Mouse (Mus musculus) adrenal gland, adult 18-20 months (tissue): ENCODE measurements around the gene Eif4g2. TPM values are rescaled to one million over a fixed set of nuclear protein-coding genes. Genes with fewer than 3 reads are reported as not detected.

Experiments
- DNase-seq, 2 experiments: peaks; one replicate each; pipeline ENCODE4 v3.0.0; 2021 to 2022; ENCODE audit warnings: low spot score in 2 of 2
- long read RNA-seq, 2 experiments: library from polyadenylated mRNA; stranded (forward); transcript quantifications; one replicate each; pipeline ENCODE4 v2.0.0; 2021
- total RNA-seq, 2 experiments: library from RNA; stranded (reverse); gene quantifications; 1 replicate in 1 of 2; 2 replicates in 1 of 2; pipeline ENCODE4 v1.2.3; 2021

Gene Eif4g2
- total RNA-seq = 1,000 to 10,000 TPM in 1 of 2 experiments, 100 to 1,000 TPM in 1; 957 to 1,079 TPM
- long read RNA-seq, experiment 1, full-length matches to known transcripts = 493 of 670 reads
- long read RNA-seq, experiment 1, partial matches to known transcripts = 145 of 670 reads
- long read RNA-seq, experiment 1, other reads (novel, unspliced or antisense) = 32 of 670 reads
- long read RNA-seq, experiment 2, full-length matches to known transcripts = 443 of 730 reads
- long read RNA-seq, experiment 2, partial matches to known transcripts = 247 of 730 reads
- long read RNA-seq, experiment 2, other reads (novel, unspliced or antisense) = 40 of 730 reads

DNA sequence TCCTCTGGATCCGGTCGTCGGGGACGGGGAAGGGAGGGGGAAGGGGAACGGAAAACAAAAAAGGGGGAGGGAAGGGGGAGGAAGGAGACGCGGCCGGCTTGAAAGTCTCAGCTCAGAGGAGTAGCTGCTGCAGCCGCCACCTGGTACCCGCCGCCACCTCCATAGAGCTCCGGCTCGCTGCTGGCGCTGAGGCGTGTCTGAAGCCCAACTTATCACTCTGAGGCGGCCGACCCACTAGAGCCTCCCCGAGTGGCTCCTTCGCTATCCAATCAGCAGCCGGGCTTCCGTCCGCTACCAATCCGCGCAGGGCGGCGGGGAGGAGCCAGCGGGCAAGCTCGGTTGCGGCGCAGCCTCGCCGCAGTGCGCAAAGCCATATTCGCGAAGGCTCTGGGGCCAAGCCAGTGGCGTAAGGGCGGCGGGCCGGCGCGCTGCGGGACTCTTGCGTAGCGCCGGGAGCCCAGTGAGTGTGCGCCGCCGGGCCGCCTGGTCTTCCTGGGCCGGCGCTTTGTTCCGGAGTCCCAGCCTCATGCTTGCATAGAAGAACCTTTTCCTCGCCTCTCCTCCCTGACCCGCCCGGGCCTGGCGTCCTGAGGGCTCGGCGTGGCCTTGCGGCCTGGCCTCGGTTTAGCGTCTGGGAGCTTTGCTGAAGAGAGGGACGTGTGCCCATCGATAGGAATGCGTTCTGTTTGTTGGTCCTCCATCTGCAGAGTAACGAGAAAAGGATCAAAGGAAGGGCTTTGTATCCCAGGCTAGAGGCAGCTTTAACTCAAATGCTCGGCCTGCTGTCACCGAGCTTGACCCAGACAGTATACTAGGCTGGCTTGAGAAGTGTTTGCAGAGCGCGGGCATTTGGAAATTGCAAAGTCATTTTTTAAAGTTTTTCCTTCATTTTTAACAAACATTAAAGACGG, at the start of gene Eif4g2:
Gene Eif4g2, minus strand, starts transcription at position 209 of the 911 bp plus-strand sequence.
- peak; percentile 98 for DNase-seq

DNA sequence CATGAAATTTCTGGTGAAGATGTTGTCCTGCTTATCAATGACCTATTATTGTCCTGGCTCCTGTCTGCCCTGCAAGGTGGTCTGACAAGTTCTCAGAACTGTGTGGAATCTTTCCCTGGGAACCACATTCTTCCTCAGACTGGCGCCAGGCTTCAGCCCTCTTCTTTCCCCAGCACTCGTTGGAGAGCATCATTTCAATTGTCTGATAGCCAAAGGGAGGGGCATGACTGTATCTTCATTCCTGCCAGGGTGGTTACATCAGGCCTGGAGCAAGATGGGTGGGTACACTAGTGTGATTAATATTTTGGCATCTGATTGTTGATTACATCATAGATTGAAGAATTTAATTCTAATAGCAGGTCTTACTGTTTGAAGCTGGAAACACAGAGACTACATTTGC, 49.8 kb upstream of the Eif4g2 start:
- DNase-seq = no peak

DNA sequence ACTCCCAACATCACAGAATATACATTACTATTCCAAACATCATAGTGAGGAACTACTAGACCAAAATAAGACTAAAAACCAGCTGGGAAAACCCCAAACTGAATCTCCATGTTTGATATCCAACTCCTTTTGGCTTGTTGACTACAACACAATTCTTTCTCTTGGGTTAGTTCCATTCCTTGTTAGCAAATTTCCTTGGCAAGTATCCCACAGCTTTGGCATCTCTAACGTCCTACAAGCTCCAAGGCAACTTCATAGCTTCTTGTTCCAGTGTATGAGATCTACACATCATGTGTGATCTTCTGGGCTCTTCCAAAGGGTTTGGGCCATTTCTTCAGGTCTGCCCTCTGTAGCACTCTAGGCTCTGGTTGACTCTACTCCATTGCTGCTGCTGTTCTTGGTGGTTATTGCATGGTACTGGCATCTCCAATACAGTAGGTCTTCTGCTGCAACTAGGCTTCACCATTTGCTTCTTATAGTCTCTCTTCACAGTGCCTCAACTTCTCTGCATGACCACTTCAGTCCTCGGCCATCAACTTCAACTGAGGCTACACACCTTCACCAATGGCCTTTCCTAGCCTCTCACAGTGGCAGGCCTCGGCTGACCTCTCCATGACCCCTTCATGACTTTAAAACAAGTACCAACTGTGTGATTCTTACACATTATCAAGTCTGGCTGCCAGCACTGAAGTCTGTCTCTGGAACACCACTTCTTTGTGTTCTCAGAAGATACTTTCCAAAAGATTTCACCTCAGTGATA, 44.0 kb upstream of the Eif4g2 start:
- no peak for DNase-seq

DNA sequence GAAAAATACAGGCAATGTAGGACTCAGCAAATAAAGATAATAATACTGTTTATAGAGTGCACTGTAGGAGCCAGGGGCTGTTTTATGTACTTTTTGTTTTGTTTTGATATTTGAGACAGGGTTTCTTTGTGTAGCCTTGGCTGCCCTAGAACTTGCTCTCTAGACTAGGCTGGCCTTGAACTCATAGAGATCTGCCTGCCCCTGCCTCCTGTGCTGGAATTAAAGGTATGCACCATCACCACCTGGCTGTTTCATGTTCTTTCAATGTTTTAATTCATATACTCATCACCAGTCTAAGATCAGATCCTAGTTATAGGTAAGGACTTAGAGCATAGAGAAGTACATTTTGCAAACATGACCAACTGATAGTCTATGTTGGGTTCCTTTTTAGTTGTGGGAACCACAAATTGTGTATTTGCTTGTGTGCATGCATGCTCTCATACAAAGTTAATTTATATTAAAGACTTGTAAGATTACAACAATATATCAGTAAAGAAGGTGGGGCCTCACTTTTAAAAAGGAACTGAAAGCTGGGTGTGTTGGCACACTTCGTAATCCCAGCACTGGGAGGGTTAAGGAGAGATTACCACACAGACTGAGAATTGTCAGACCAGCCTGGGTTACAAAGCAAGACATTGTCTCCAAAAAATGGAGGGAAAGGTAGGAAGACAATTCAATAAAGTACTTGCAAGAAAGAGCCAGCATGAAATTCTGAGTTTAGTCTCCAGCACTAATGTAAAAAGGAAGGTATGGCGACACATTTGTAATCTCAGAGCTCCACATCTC, 41.1 kb upstream of the Eif4g2 start:
- no peak for DNase-seq

DNA sequence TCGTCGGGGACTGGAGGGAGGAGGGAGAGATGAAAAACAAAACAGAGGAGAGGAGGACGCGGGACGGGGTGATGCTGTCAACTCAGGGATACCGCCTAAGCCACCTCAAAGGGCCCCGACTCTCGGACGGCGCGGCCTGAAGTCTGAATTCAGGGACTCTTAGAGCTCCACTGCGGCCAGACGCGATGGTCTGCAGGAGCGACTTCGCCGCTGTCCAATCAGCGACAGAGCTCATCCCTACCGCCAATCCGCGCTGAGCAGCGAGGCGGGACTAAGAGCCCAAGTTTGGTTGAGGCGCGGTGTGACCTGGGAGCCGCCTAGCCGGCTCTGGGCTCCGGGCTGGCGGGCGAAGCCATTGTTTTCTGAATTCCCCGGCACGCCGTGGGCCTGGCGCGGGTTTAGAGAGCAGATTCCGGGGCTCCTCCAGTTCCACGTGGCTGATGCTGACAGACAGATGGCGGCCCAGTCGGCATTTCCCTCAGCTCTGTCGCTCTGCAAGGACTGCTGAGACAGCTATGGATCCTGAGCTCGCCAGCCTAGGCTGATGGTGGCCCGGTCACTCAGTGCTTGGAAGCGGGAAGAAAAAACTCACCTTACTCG, 39.8 kb upstream of the Eif4g2 start:
- DNase-seq = peak; percentile 91 to 94

DNA sequence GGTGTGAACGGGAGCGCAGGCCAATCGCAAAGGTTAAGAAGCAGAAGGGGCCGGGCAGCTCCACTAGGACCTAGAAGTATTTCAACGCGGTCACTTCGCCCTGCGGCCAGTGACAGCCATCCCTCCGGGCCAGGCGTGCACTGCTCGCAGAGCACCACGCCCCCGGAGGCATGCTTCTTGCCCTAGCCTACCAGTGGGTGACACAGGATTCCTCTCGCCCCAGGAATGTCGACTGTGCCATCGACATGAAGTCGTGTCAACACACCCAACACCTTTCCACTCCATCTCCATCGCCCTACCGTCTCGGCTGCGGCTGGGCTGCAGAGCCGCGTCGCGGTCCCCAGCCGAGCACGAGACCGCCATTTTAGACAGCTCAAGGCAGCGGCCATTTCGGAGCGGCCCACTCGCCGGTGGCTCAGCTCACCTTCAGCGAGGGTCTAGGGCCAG, 39.3 kb upstream of the Eif4g2 start:
- peak; percentile 75 to 84 for DNase-seq

DNA sequence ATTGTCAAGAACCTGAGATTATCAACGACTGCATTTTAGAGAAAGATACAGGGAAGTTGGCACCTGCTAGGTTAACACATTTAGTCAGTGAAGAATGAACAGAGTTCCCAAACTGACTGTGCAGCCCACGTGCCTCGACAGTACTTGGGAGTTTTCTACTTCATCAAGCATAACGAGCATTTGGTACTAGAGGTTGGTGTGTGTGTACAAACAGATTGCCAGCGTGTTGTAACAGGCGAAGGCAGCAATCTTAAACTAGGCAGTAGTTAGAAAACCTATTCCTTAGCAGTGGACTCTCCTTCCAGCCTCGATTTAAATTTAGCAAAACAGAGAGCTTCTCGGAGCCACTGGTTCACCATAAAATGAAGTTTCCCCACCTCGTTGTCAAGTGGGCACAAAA, 38.7 kb upstream of the Eif4g2 start:
- no peak for DNase-seq

DNA sequence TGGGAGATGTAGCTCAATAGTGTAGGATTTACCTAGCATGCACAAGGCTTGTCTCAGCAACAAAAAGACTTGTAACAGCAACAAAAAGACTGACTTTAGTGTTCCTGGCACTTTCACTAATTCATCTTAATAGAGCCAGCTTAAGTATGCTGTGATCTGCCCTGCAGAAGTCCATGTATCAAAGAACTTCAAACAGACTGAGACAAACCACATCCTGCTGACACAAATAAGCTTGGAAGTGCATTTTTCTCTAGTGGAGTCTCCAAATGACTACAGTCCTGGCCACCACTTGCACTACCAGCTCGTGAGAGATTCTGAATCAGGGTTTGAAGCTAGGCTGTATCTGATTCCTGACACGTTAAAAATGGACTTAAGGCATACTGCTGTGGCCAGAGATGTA, 26.7 kb upstream of the Eif4g2 start:
- no peak for DNase-seq

DNA sequence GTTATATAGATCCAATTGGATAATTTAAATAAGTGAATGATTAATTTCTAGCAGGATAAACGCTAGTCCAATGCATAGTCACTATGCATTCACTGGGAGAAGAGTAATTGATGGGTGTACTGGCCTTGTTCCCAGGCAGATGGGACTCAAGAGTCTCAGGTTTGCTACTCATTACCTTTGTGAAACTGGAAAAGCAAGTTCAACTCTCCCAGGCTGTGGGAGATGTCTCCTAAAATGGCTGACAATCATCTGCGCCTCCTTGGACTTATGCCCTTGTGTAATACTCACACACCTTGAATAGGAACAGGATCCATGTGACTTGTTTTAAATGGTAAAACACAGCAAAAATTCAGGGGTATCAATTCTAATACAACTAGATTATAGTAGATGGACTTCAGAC, 26.3 kb upstream of the Eif4g2 start:
- DNase-seq = no peak

DNA sequence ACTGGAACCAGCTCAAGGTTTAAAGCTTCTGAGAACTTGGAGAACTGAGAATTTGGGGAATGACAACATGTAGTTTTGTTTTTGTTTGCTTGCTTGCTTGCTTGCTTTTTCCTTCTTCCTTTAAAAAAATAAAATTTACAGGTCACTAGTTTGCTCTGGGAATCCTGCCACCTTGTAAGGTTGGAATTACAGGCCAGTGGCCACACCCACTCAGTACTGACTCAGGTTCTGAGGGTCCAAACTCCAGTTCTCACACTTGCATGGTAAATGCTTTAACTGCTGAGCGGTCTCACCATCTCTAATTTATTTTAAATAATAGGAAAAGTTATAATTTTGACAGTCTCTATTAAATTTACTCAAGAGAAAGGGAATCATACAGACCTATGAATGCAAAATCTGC, 15.4 kb upstream of the Eif4g2 start:
- DNase-seq = no peak

DNA sequence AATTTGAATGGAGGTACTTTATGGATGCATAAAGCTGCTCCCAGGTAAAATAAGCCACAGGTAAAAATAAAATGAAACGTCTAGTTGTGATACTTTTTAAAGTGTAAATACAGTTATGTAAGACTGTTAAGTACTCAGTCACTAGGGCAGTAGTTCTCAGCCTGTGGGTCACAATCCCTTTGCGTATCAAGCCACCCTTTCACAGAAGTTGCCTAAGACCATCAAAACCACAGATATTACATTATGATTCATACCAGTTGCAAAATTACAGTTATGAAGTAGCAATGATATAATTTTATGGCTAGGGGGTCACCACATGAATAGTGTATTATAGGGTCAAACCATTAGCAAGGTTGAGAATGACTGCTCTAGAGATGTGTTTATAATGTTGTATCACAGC, 12.3 kb upstream of the Eif4g2 start:
- DNase-seq = no peak

DNA sequence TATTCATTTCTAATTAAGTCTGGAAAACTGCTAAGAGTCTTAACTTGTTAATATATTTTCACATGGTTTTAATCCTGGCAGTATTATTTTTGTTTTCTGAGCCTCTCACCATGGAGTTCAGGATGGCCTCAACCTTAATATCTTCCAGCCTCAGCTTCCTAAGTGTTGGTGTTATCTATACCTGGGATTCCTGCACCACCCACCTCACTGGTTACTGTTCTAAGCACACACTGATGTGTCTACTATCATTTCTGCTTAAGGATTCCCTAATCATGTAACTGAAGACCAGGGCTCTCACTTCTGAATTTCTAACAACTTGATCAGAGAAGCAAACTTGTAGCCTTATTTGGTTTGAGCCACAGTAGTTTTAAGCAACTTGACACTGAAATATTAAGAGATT, 2.3 kb upstream of the Eif4g2 start:
- DNase-seq = no peak

DNA sequence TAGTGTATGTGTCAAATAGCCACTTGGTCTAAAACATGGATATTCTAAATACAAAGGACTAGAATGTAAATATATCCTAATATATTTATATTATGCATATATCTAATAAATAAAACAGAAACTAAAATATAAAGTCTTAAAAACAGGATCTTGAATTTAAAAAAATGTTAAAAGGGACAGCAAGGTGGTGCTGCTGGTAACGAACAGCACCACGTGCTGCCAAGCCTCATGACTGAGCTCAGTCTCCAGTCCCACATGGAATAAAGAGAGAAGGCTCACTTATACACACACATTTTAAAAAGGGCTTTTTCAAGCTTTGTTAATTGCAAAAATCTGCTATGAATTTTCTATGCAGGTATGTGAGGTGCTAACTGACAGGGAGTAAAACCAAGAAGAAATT, 1.6 kb upstream of the Eif4g2 start:
- no peak for DNase-seq

DNA sequence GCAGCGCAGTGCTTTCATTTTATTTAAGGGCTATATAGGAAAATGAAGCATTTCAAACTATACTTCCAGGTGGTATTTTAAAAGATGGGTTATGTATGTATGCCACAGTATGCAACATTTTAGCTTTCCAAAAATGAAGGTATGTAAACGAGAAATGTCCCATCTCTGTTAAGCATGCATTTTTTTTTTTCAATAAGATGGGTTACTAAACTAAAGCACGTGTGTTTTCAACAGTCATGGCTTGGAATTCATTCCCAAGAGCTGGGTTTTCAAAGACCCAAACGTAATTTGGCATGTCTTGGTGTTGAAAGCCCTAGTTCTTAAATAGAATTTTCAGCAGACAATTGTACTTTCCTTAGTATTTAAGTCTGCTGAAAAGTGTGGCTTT, 897 bp upstream of the Eif4g2 start:
- DNase-seq = no peak

DNA sequence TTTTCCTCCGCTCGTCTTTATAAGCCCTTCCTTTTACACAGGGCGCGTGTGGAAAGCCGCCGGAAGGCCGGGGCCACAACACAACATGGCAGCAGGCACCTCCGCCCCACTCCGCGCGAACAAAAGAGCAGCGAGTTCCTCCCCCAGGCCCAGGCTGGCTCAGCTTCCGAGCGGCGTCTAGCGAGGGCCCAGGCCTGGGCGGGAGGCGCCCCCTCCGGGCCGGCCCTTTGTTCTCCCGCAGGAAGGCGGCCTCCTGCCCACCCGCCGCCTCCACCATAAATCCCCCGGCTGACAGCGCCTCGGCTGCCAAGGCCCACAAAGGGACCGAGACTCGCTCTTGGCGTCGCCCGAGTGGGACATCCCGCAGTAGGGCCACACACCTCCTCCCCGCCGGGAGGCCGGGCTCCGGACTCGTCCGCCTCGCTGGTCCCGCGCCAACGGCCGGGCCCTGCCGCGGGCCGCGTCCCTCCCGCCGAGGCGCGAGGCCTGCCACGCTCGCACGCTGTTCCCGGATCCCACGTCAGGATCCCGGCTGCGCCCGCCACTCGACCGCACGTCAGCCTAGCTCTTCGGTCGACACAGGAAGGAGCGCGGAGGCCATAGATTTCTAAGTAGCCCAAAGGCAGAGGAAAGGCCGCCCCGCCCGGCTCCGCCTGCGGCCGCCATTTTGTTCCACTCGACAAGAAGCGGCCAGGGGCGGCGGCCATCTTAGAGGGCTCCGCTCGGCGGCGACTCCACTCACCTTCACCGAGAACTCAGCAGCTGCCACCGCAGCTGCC, 598 bp downstream of the Eif4g2 start:
- peak; percentile 78 to 81 for DNase-seq

DNA sequence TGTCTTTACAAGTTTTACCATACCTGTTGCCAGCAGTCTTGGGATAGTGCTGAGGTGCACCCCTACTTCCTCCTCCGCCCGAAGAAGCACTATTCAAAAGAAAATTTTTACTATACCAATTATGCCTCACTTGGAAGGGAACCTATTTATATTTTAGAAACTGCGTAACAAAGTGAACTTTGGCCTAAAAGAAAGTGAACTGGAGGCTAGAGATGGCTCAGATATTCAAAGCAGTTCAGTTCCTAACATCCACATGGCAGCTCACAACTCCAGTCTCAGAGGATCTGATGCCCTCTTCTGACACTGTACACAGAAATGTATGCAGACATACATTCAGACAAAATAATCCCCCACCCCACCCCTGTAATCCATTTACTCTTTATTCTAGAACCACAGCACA, 2.0 kb downstream of the Eif4g2 start:
- no peak for DNase-seq

DNA sequence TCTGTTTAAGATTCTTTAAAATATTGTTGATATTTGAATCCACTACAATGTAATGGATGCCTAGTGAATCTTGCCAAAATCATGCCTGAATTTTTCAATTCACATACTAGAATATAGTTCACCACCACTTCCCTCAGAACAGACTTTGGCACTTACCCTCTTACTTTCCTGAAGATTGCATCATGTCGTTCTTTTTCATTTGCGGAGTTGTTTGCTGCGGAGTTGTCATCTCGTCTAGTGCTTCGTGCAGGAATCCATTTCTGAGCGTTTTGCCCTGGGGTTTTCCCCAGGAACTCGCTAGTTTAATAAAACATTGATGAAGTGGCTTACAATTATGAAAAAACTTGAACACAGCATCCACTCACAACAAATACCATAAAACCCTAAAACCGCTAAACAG, 2.8 kb downstream of the Eif4g2 start:
- DNase-seq = no peak

DNA sequence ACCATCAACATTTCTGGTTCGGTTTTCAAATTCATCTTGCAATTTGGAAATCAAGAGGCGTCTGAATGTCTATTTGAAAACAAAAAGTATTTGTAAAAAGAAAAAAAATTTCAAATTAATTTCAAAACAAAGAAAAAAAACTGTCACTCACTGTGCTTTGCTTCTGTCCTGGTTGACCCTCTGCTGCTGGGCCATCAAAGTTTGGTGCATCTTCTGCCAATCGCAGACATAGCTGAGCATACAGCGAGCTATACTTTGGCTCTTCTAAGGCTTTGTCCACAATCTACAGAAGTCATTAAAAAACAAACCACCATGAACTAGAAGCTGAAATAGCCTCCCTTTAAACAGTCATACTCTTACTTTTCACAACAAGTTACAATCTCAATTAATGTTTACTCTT, 4.6 kb downstream of the Eif4g2 start:
- DNase-seq = no peak

DNA sequence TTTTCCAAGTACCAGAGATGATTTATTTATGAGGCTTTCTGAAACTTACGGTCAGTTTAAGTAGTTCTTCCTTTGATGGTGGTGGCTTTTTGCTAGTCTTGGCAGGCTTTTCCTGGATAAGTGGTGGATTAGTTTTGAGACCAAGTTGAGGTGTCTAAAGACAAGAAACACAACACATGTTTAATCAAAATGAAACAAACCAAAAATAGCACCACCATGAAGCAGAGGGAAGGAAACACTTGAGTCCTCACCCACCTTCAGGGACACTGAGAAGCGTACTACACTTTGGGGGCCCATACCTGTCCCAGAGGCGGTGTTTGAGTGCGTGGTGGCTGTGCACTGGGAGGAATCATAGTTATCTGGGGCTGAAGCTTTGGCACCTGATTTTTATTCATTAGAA, 7.5 kb downstream of the Eif4g2 start:
- DNase-seq = no peak

DNA sequence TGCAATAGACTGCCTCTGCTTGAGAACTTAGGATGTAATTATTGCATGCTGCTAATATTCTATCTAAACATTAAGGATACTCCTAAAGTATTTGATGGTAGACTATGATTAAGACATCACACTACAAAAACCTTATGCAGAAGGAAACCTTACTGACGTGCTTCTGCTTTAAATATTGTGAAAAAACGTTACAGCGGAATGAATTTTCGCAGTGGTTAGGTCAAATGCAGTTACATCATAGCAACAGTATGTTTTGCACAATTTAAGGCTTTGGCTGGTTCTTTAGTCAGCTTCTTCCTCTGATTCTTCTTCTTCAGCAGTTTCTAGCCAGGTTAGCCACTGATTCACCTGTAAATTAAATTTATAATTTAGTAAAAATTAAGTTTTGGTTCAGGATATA, 10.4 kb downstream of the Eif4g2 start:
- no peak for DNase-seq
